Mouse (Mus musculus): ENCODE data around the gene Fam19a5. TPM values are rescaled to one million over a fixed set of nuclear protein-coding genes. Genes with fewer than 3 reads are reported as not detected.
A peak's percentile ranks its signal among the peaks of the same experiment; 100 is the strongest.

The Fam19a5 gene
- polyA plus RNA-seq, 1 experiment from 2014 or later = 20.5 TPM

GRCm38 (mm10) chr15:87715037-87715676 is 171.1 kb downstream of the Fam19a5 start:
- peak overlapping the region; percentile 64 for H3K27ac ChIP-seq
- H3K27me3 ChIP-seq = no peaks in the 10 kb centered on the region
- H3K4me3 ChIP-seq = no peak overlapping the region
- 51% methylated on average over 8 of the region's 9 CpGs for WGBS
- H3K9ac ChIP-seq = no peak overlapping the region
- peak; percentile 68 for ATAC-seq (ENCODE audit: low FRiP score)
- peaks cover under 1% of the 10 kb centered on the region; the same call in 1 of the 2 replicates for H3K36me3 ChIP-seq
- no peaks in the 10 kb centered on the region for H3K9me3 ChIP-seq
- H3K4me2 ChIP-seq = no peak overlapping the region
- H3K4me1 ChIP-seq (replicated peaks) = peaks cover 45% of the 10 kb centered on the region

DNA sequence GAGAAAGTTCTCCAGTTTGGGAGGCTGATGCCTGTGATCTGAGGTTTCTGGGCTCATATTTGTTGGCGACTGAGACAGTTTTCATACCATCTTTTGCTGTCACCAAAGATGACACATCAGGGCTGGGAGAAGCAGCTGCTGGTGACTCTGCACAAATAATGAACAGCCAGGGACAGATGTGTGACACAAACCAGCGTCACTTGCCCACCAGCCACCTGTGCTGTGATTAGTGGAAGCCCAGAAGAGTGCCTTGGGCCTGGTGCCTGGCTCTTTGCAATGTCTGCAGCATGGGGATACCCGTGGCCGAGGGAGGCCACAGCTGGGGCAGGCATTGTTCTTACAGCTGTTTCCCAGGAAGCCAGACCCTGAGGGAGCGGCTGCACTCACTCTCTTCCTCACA is 173.0 kb downstream of the Fam19a5 start:
- Histone ChIP-seq H3K4me3 (no peak overlapping the region), H3K27ac (peak overlapping the region; percentile 40), H3K4me1 (replicated peaks) (peaks cover 36% of the 10 kb centered on the region), H3K27me3 (no peaks in the 10 kb centered on the region), H3K36me3 (peaks cover 15% of the 10 kb centered on the region), H3K9me3 (no peaks in the 10 kb centered on the region), H3K9ac (no peak overlapping the region), H3K4me2 (no peak overlapping the region)
- no peak for ATAC-seq (ENCODE audit: low FRiP score)
- WGBS = 44% methylated on average over 5 of the region's 5 CpGs

DNA sequence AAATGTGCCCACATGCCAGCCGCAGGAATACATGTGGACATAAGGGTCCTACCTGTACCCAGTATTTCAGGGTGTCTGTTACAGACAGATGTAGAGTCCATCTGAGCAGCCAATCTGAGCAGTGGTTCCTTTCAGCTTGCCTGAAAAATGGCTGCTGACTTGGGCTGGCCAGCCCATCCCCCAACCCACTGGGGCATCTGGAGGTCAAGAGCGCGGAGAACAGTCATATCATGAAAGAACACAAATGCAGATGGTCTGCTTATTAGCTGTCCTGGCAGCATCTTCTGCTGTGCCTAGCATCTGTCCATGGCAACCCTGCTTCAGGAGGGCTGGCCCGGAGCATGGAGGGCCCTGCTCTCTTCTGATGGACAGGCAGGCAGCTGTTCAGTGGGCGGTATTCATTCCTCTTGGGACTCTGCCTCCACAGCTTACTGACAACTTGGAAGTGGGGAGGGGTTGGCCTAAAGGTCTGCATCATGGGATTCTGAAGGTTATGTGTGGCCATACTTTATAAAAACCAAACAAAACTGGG is 179.4 kb downstream of the Fam19a5 start:
- Histone ChIP-seq H3K4me1 (replicated peaks) (peaks cover 36% of the 10 kb centered on the region), H3K9ac (no peak overlapping the region), H3K4me2 (no peak overlapping the region), H3K27me3 (no peaks in the 10 kb centered on the region), H3K27ac (0 out of 2 replicates have a peak overlapping the region, but pooled peaks have one; percentile 35), H3K4me3 (no peak overlapping the region), H3K9me3 (no peaks in the 10 kb centered on the region), H3K36me3 (peaks cover 15% of the 10 kb centered on the region)
- WGBS = 48% methylated on average over 5 of the region's 5 CpGs
- ATAC-seq (ENCODE audit: low FRiP score) = no peak

DNA sequence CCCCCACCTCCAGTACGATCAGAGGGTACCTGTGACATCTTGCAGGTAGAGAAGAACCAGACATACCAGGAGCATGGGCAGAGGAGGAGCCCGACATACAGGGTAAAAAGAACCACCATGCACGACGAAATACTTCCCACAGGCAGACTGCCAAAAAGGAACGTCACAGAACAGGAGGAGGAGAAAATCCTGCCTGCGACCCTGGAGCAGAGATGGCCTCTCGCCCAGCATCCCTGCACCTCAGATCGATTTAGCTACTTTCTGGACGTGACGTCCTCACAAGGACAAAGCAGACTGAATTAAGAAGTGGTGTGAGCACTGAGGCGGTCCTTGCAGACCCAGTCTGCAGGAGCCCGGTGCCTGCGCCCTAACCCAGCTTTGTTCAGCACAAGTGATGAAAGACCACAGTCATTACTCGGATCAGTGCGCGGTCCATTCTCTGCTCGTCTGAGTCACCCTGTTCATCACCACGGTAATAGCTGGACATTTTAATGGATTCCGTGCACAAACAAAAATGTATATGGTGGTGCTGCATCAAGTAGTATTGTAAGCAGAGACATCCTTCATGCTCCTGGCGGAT is 182.6 kb downstream of the Fam19a5 start:
- peak; percentile 36 for ATAC-seq (ENCODE audit: low FRiP score)
- peak overlapping the region; percentile 61; the same call in 1 of the 2 replicates for H3K27ac ChIP-seq
- H3K4me1 ChIP-seq (replicated peaks) = peaks cover 36% of the 10 kb centered on the region
- H3K27me3 ChIP-seq = no peaks in the 10 kb centered on the region
- 46% methylated on average over 20 of the region's 20 CpGs for WGBS
- no peak overlapping the region for H3K9ac ChIP-seq
- H3K4me2 ChIP-seq = peak overlapping the region; percentile 26
- H3K9me3 ChIP-seq = no peaks in the 10 kb centered on the region
- no peak overlapping the region for H3K4me3 ChIP-seq
- no peaks in the 10 kb centered on the region; the same call in 1 of the 2 replicates for H3K36me3 ChIP-seq

DNA sequence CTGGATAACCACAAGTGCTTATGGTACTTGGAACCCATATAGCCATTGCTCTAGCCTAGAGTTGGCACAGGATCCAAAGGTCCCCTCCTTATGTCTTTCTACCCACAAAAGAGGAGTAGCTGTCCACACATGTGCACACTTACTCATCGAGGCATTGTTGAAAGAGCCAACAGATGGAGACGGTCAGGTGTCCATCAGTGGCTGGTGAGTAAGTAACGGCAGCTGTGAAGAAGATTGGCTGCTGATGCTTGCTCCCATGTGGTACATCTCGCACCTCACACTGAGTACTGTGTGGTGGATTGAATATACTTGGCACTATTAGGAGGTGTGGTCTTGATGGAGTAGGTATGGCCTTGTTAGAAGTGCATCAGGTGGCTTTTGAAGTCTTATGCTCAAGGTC is 192.2 kb downstream of the Fam19a5 start:
- Histone ChIP-seq H3K36me3 (peaks cover 19% of the 10 kb centered on the region), H3K4me2 (no peak overlapping the region), H3K9ac (no peak overlapping the region), H3K27me3 (no peaks in the 10 kb centered on the region), H3K4me1 (replicated peaks) (no peaks in the 10 kb centered on the region), H3K27ac (no peak overlapping the region), H3K4me3 (no peak overlapping the region), H3K9me3 (no peaks in the 10 kb centered on the region)
- ATAC-seq (ENCODE audit: low FRiP score) = no peak
- WGBS = 97% methylated on average over 4 of the region's 4 CpGs

GRCm38 (mm10) chr15:87755482-87755881 is 211.4 kb downstream of the Fam19a5 start:
- Histone ChIP-seq H3K4me1 (replicated peaks) (peaks cover 12% of the 10 kb centered on the region), H3K4me3 (no peak overlapping the region), H3K4me2 (no peak overlapping the region), H3K27ac (no peak overlapping the region), H3K36me3 (peaks cover 30% of the 10 kb centered on the region), H3K9ac (no peak overlapping the region), H3K9me3 (no peaks in the 10 kb centered on the region), H3K27me3 (no peaks in the 10 kb centered on the region)
- ATAC-seq (ENCODE audit: low FRiP score) = no peak
- 78% methylated on average over 3 of the region's 3 CpGs for WGBS

DNA sequence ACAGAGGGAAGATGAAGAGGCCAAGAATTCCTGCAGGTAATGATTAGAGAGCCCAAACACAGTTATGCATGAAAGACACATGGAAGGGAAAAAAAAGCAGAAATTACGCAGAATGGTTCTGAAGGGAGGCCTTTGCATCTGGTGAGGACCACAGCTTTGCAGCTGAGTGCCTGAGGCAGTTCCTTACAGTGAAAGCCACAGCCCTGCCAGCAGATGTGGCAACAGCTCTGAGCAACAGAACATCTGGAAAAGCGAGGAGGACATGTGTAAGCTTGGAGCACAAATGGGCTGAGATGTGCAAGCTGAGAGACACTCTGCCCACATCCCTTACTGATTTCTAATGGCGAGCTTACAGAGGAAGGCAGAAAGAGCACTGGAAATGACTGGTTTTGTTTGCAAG is 221.8 kb downstream of the Fam19a5 start:
- H3K36me3 ChIP-seq = peaks cover 11% of the 10 kb centered on the region; the same call in 1 of the 2 replicates
- no peak overlapping the region for H3K4me2 ChIP-seq
- H3K27me3 ChIP-seq = no peaks in the 10 kb centered on the region
- H3K4me1 ChIP-seq (replicated peaks) = no peaks in the 10 kb centered on the region
- H3K9ac ChIP-seq = no peak overlapping the region
- 0 out of 2 replicates have a peak, but pooled peaks cover 6% of the 10 kb centered on the region for H3K9me3 ChIP-seq
- ATAC-seq (ENCODE audit: low FRiP score) = no peak
- no peak overlapping the region for H3K27ac ChIP-seq
- WGBS = 92% methylated on average over 3 of the region's 3 CpGs
- no peak overlapping the region for H3K4me3 ChIP-seq

- no peak for ATAC-seq (ENCODE audit: low FRiP score)
- no peaks in the 10 kb centered on the region for H3K27me3 ChIP-seq
- WGBS = 63% methylated on average over 4 of the region's 4 CpGs
- H3K4me3 ChIP-seq = no peak overlapping the region
- H3K4me2 ChIP-seq = no peak overlapping the region
- H3K4me1 ChIP-seq (replicated peaks) = peaks cover 4% of the 10 kb centered on the region; the same call in 1 of the 2 replicates
- H3K9me3 ChIP-seq = 0 out of 2 replicates have a peak, but pooled peaks cover under 1% of the 10 kb centered on the region
- H3K36me3 ChIP-seq = 0 out of 2 replicates have a peak, but pooled peaks cover 3% of the 10 kb centered on the region
- H3K27ac ChIP-seq = no peak overlapping the region
- no peak overlapping the region for H3K9ac ChIP-seq
Observed at GRCm38 (mm10) chr15:87773955-87774354, 229.9 kb downstream of the Fam19a5 start.

DNA sequence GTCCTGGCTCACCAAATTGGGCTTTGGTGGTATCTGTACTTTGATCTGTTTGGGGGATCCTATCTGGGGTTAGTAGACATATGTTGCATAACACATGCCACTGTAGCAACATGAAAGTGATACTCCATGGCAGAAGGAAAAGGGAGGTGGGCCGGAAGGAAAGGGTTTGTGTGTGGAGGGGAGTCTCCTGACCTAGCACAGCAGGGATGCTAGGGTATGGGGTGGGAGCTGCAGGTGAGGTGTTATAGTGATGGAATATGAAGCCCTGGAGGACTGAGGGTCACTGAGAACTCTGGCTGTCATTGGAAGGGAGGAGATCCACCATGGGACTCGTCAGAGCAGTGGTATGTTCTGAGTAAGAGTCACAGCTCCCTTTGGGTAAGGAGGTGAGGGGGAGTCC is 239.2 kb downstream of the Fam19a5 start:
- H3K4me1 ChIP-seq (replicated peaks) = no peaks in the 10 kb centered on the region
- 89% methylated on average over 2 of the region's 2 CpGs for WGBS
- H3K4me2 ChIP-seq = no peak overlapping the region
- no peak for ATAC-seq (ENCODE audit: low FRiP score)
- H3K27ac ChIP-seq = no peak overlapping the region
- H3K9ac ChIP-seq = no peak overlapping the region
- H3K27me3 ChIP-seq = no peaks in the 10 kb centered on the region
- H3K9me3 ChIP-seq = no peaks in the 10 kb centered on the region
- H3K36me3 ChIP-seq = no peaks in the 10 kb centered on the region
- H3K4me3 ChIP-seq = no peak overlapping the region

DNA sequence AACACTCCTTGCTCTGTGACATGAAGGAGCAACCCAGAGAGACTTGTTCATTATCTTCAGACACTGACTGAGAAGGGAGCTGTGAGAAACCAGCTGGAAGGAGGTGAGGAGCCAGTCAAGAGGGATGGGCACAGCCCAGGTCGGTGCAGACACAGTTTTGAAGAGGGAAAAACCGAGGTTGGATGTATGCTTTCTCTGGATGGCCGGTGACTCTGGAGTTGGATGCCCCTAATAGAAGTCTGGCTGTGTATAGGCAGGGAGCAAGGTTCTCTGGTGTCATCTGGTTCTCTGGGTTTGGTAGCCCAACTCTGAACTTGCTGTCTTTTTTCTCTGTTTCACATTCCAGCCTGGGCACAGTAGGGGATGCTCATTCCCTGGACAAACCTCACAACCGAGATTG is 245.6 kb downstream of the Fam19a5 start:
- no peaks in the 10 kb centered on the region for H3K9me3 ChIP-seq
- H3K4me2 ChIP-seq = no peak overlapping the region
- 79% methylated on average over 4 of the region's 4 CpGs for WGBS
- H3K27ac ChIP-seq = no peak overlapping the region
- no peaks in the 10 kb centered on the region for H3K4me1 ChIP-seq (replicated peaks)
- H3K27me3 ChIP-seq = no peaks in the 10 kb centered on the region
- no peak overlapping the region for H3K9ac ChIP-seq
- no peaks in the 10 kb centered on the region for H3K36me3 ChIP-seq
- ATAC-seq (ENCODE audit: low FRiP score) = no peak
- H3K4me3 ChIP-seq = no peak overlapping the region

- no peak overlapping the region for H3K4me2 ChIP-seq
- H3K36me3 ChIP-seq = no peaks in the 10 kb centered on the region
- ATAC-seq (ENCODE audit: low FRiP score) = no peak
- no peak overlapping the region for H3K9ac ChIP-seq
- peaks cover 4% of the 10 kb centered on the region; the same call in 1 of the 2 replicates for H3K4me1 ChIP-seq (replicated peaks)
- H3K27ac ChIP-seq = no peak overlapping the region
- H3K27me3 ChIP-seq = no peaks in the 10 kb centered on the region
- H3K9me3 ChIP-seq = no peaks in the 10 kb centered on the region
- no peak overlapping the region for H3K4me3 ChIP-seq
- WGBS = 81% methylated on average over 3 of the region's 3 CpGs
Observed at GRCm38 (mm10) chr15:87793661-87794060, 249.6 kb downstream of the Fam19a5 start.

DNA sequence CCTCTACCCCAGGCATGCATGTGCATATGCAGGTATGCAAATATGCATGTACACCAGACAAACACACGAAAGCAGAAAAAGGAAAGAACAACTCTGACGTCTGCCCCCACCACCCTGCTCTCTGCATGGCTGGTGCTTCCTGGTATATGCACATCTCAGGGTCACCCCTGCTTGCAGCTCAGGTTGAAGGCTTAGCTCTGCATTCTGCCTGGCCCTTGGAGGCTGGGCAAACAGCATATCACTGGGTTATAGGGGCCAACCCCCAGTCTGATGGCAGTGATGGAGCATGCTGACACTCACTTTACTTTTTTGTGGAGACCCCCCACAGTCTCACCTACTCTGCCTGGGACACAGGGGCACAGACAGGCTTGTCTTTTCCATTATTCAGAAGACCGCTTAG is 252.5 kb downstream of the Fam19a5 start:
- ATAC-seq (ENCODE audit: low FRiP score) = no peak
- 86% methylated on average over 3 of the region's 3 CpGs for WGBS

More for the DNA sequence above, 252.5 kb downstream of the Fam19a5 start:
- H3K9me3 ChIP-seq = no peaks in the 10 kb centered on the region
- H3K4me3 ChIP-seq = no peak overlapping the region
- no peaks in the 10 kb centered on the region for H3K36me3 ChIP-seq
- H3K27ac ChIP-seq = no peak overlapping the region
- H3K4me1 ChIP-seq (replicated peaks) = peaks cover 4% of the 10 kb centered on the region; the same call in 1 of the 2 replicates
- H3K9ac ChIP-seq = no peak overlapping the region
- H3K4me2 ChIP-seq = no peak overlapping the region
- H3K27me3 ChIP-seq = no peaks in the 10 kb centered on the region

All from hindbrain, embryonic 13.5 days (tissue).